Mouse (Mus musculus) CH12.LX (cell line): ENCODE data around the gene M6pr. TPM values are rescaled to one million over a fixed set of nuclear protein-coding genes. Genes with fewer than 3 reads are reported as not detected.

Source experiments
- DNase-seq: peaks from one replicate; pipeline ENCODE4 v3.0.0-alpha.2; 2013; ENCODE audit errors: extremely low read depth
- H3K27ac ChIP-seq: 2 replicates; pipeline ENCODE4 v1.5.1; 2012; ENCODE audit warnings: low read depth, mild to moderate bottlenecking, control low read depth, moderate library complexity; ENCODE audit not compliant: insufficient read depth
- H3K27me3 ChIP-seq: replicated peaks from 2 replicates; pipeline ENCODE3; 2012; ENCODE audit warnings: inconsistent platforms
- H3K36me3 ChIP-seq, 2 experiments: replicated peaks in 1 of 2; 2 replicates each; pipeline versions ENCODE3 to v1.6.1; 2012; ENCODE audit warnings: inconsistent platforms in 1 of 2, low read length in 1 of 2, mild to moderate bottlenecking in 1 of 2, mixed read lengths in 1 of 2, moderate library complexity in 1 of 2; ENCODE audit not compliant: control insufficient read depth in 1 of 2, insufficient read depth in 1 of 2
- H3K4me1 ChIP-seq, 2 experiments: 2 replicates each; pipeline ENCODE4 v1.6.1; 2012; ENCODE audit warnings: inconsistent platforms in 1 of 2, moderate library complexity in 1 of 2; ENCODE audit not compliant: insufficient read depth in 2 of 2, control insufficient read depth in 1 of 2
- H3K4me2 ChIP-seq: 2 replicates; pipeline ENCODE4 v1.6.1; 2012; ENCODE audit warnings: low read depth, mild to moderate bottlenecking, control low read depth; ENCODE audit not compliant: poor library complexity, insufficient read depth, severe bottlenecking
- H3K4me3 ChIP-seq, 3 experiments: fragments of 150-350 bp in 1 of 3; sonication (generic) in 1 of 3; replicated peaks in 1 of 3; 2 replicates each; pipeline versions ENCODE3 to v1.5.1; 2011 to 2012; ENCODE audit warnings: low read depth in 2 of 3, low read length in 2 of 3, mild to moderate bottlenecking in 2 of 3, moderate library complexity in 2 of 3, control low read depth in 1 of 3, improper control_type of control experiment in 1 of 3, inconsistent platforms in 1 of 3, mixed read lengths in 1 of 3; ENCODE audit not compliant: poor library complexity in 1 of 3
- H3K79me2 ChIP-seq: replicated peaks from 2 replicates; pipeline ENCODE4 v1.6.1; 2012; ENCODE audit warnings: mild to moderate bottlenecking, moderate library complexity; ENCODE audit not compliant: control insufficient read depth, poor library complexity, insufficient read depth, severe bottlenecking; ENCODE audit errors: extremely low read depth
- H3K9ac ChIP-seq: 2 replicates; pipeline ENCODE4 v1.6.1; 2012; ENCODE audit warnings: low read depth, mild to moderate bottlenecking, control low read depth, moderate library complexity; ENCODE audit not compliant: insufficient read depth
- H3K9me3 ChIP-seq: replicated peaks from 2 replicates; pipeline ENCODE3; 2012; ENCODE audit warnings: low read length, inconsistent platforms, mixed read lengths
- CHD1 ChIP-seq: IDR thresholded peaks from 2 replicates; pipeline ENCODE4 v1.6.1; 2012; ENCODE audit warnings: low read depth, low read length, improper control_type of control experiment, inconsistent platforms
- CTCF ChIP-seq, 2 experiments: IDR thresholded peaks in 1 of 2; conservative IDR thresholded peaks in 1 of 2; 2 replicates each; pipeline ENCODE4 v1.5.1; 2011 to 2012; ENCODE audit warnings: low read depth in 2 of 2, low read length in 2 of 2, improper control_type of control experiment in 1 of 2, inconsistent platforms in 1 of 2, mild to moderate bottlenecking in 1 of 2, moderate library complexity in 1 of 2
- ELF1 ChIP-seq: IDR thresholded peaks from 2 replicates; pipeline ENCODE4 v1.6.1; 2014; ENCODE audit warnings: low read depth, mild to moderate bottlenecking, inconsistent platforms, low read length, improper control_type of control experiment
- EP300 ChIP-seq: IDR thresholded peaks from 2 replicates; pipeline ENCODE4 v1.6.1; 2011; ENCODE audit warnings: low read length, improper control_type of control experiment
- ETS1 ChIP-seq: conservative IDR thresholded peaks from 2 replicates; pipeline ENCODE4 v1.6.1; 2012; ENCODE audit warnings: low read depth, mild to moderate bottlenecking, inconsistent platforms, low read length, improper control_type of control experiment, moderate library complexity
- HCFC1 ChIP-seq: IDR thresholded peaks from 2 replicates; pipeline ENCODE4 v1.6.1; 2012; ENCODE audit warnings: low read depth, mild to moderate bottlenecking, inconsistent platforms, low read length, improper control_type of control experiment
- KAT2A ChIP-seq: IDR thresholded peaks from 2 replicates; pipeline ENCODE4 v1.6.1; 2012; ENCODE audit warnings: low read length, improper control_type of control experiment, inconsistent platforms; ENCODE audit not compliant: insufficient replicate concordance
- MAFK ChIP-seq: IDR thresholded peaks from 2 replicates; pipeline ENCODE4 v1.6.1; 2011; ENCODE audit warnings: low read length, improper control_type of control experiment; ENCODE audit not compliant: insufficient replicate concordance
- MAZ ChIP-seq: IDR thresholded peaks from 2 replicates; pipeline ENCODE4 v1.6.1; 2012; ENCODE audit warnings: low read depth, mild to moderate bottlenecking, inconsistent platforms, low read length, improper control_type of control experiment, moderate library complexity
- MYC ChIP-seq: IDR thresholded peaks from 2 replicates; pipeline ENCODE4 v1.6.1; 2011; ENCODE audit warnings: low read depth, mild to moderate bottlenecking, improper control_type of control experiment, low read length
- NRF1 ChIP-seq: IDR thresholded peaks from 2 replicates; pipeline ENCODE4 v1.6.1; 2014; ENCODE audit warnings: low read depth, mild to moderate bottlenecking, inconsistent platforms, low read length, improper control_type of control experiment, moderate library complexity
- POLR2A ChIP-seq: IDR thresholded peaks from 2 replicates; pipeline ENCODE4 v1.6.1; 2011; ENCODE audit warnings: low read depth, mild to moderate bottlenecking, improper control_type of control experiment, low read length
- POLR2AphosphoS2 ChIP-seq: IDR thresholded peaks from 2 replicates; pipeline ENCODE4 v1.6.1; 2011; ENCODE audit warnings: low read depth, low read length, improper control_type of control experiment
- SMC3 ChIP-seq: IDR thresholded peaks from 2 replicates; pipeline ENCODE4 v1.6.1; 2011; ENCODE audit warnings: low read depth, low read length, improper control_type of control experiment
- UBTF ChIP-seq: IDR thresholded peaks from 2 replicates; pipeline ENCODE4 v1.6.1; 2012; ENCODE audit warnings: low read depth, mild to moderate bottlenecking, inconsistent platforms, low read length, improper control_type of control experiment, moderate library complexity
- ZC3H11A ChIP-seq: IDR thresholded peaks from 2 replicates; pipeline ENCODE4 v1.6.1; 2012; ENCODE audit warnings: low read depth, mild to moderate bottlenecking, inconsistent platforms, low read length, improper control_type of control experiment
- ZKSCAN1 ChIP-seq: IDR thresholded peaks from 2 replicates; pipeline ENCODE4 v1.6.1; 2012; ENCODE audit warnings: low read depth, inconsistent platforms, low read length, improper control_type of control experiment, borderline replicate concordance
- dilution Hi-C: fragments of 300-500 bp; cut with MboI; formaldehyde crosslinking; loops from 2 replicates; pipeline ENCODE4 v1.14.3; 2020; ENCODE audit warnings: low sequenced_read_pairs; ENCODE audit not compliant: extremely low pct_unique_long_range_greater_than_20kb, extremely low pct_ligation_motif_present
- in situ Hi-C: fragments of 300-500 bp; cut with MboI; formaldehyde crosslinking; loops from 3 replicates; pipeline ENCODE4 v1.14.3; 2019; ENCODE audit warnings: low sequenced_read_pairs, low pct_ligation_motif_present, low pct_unique_long_range_greater_than_20kb, mixed read lengths
- polyA plus RNA-seq: library from polyadenylated mRNA; unstranded; fragments of >175 nt; gene quantifications from 2 replicates; pipeline ENCODE4 v1.2.1, GENCODE M21; 2012; ENCODE audit warnings: low read depth; ENCODE audit not compliant: insufficient read length
- total RNA-seq, 2 experiments: library from RNA; depleted of rRNA; stranded (reverse); fragments of 300-350 nt in 1 of 2; fragments of >200 nt in 1 of 2; gene quantifications; 2 replicates each; pipeline ENCODE4 v1.2.3; 2012 to 2014

M6pr gene
- total and polyA plus RNA-seq, 3 experiments: 148 to 291 (median 228) TPM

- dilution Hi-C loops: no loop called here
- H3K4me3 ChIP-seq: peak overlapping the region; percentile 92 to 95 (median 94)
- peaks cover 25 to 43% of the 10 kb centered on the region in 2 experiments for H3K36me3 ChIP-seq
- H3K9me3 ChIP-seq: no peaks in the 10 kb centered on the region
- H3K27ac ChIP-seq: no peak overlapping the region
- in situ Hi-C loops: no loop called here
- H3K4me1 ChIP-seq: peaks cover 0 to 30% of the 10 kb centered on the region in 2 experiments; a peak in 2 of 4 replicates
- no peaks in the 10 kb centered on the region for H3K27me3 ChIP-seq
- peak overlapping the region; percentile 99 for H3K4me2 ChIP-seq
- DNase-seq: no peak
- H3K9ac ChIP-seq: peak overlapping the region; percentile 94
- peaks cover 36% of the 10 kb centered on the region for H3K79me2 ChIP-seq
- no peak for TF ChIP-seq NRF1
- TF ChIP-seq CHD1: 0 out of 2 replicates have a peak, but pooled peaks have one; percentile 70
Measured at GRCm38 (mm10) chr6:122310187-122310820, 1.8 kb downstream of the M6pr start.

GRCm38 (mm10) chr6:122318726-122319125 is 10.2 kb downstream of the M6pr start:
- no peaks in the 10 kb centered on the region for H3K79me2 ChIP-seq
- H3K4me1 ChIP-seq: no peaks in the 10 kb centered on the region
- H3K9me3 ChIP-seq: no peaks in the 10 kb centered on the region
- peaks cover 74 to 94% of the 10 kb centered on the region in 2 experiments for H3K36me3 ChIP-seq
- no peaks in the 10 kb centered on the region for H3K27me3 ChIP-seq
- no peak for DNase-seq
- in situ Hi-C loops: no loop called here
- dilution Hi-C loops: no loop called here
- H3K4me2 ChIP-seq: no peak overlapping the region
- H3K9ac ChIP-seq: no peak overlapping the region
- H3K4me3 ChIP-seq: no peak overlapping the region
- TF ChIP-seq UBTF (no peak), POLR2AphosphoS2 (no peak), ELF1 (no peak), ETS1 (no peak), SMC3 (no peak), MAZ (no peak), KAT2A (no peak), CTCF (conservative IDR thresholded peaks at IDR 0.05 in 1 of 2, IDR thresholded peaks at IDR 0.05 in 1 of 2; ENCODE audit: low read depth in 2 of 2, low read length in 2 of 2) (no peak), MAFK (no peak), EP300 (no peak), MYC (no peak), ZC3H11A (no peak), CHD1 (no peak), ZKSCAN1 (no peak), HCFC1 (no peak), POLR2A (no peak; the same call in 1 of the 2 replicates)
- H3K27ac ChIP-seq: no peak overlapping the region
